Mouse (Mus musculus) heart, adult 2 months (tissue): ENCODE data around the gene Gm21760. TPM values are rescaled to one million over a fixed set of nuclear protein-coding genes. Genes with fewer than 3 reads are reported as not detected.
"Not testable (repeated sequence)": the region's sequence is repeated elsewhere in the genome, so short reads cannot be mapped to it uniquely, and the experiment has no call there.

Source experiments
- DNase-seq, 2 experiments: peaks; one replicate each; pipeline ENCODE4 v3.0.0; 2021
- H3K27ac ChIP-seq: fragments of 200-600 bp; 2 replicates; pipeline ENCODE4 v1.8.1; 2022
- H3K27me3 ChIP-seq: fragments of 200-500 bp; 2 replicates; pipeline ENCODE4 v1.6.1; 2012; ENCODE audit warnings: mild to moderate bottlenecking, low read length, inconsistent platforms, mixed read lengths; ENCODE audit not compliant: control insufficient read depth, insufficient read depth
- H3K36me3 ChIP-seq: fragments of 200-500 bp; 2 replicates; pipeline ENCODE4 v1.6.1; 2012; ENCODE audit warnings: low read length, inconsistent platforms; ENCODE audit not compliant: control insufficient read depth, insufficient read depth
- H3K4me1 ChIP-seq: fragments of 200-500 bp; 2 replicates; pipeline ENCODE4 v1.6.1; 2011; ENCODE audit warnings: low read length; ENCODE audit not compliant: control insufficient read depth, insufficient read depth
- H3K4me3 ChIP-seq: fragments of 200-600 bp; 2 replicates; pipeline ENCODE4 v1.8.1; 2022
- H3K79me2 ChIP-seq: fragments of 200-500 bp; replicated peaks from 2 replicates; pipeline ENCODE4 v1.6.1; 2012; ENCODE audit warnings: mild to moderate bottlenecking, inconsistent platforms, low read length, moderate library complexity, mixed read lengths; ENCODE audit not compliant: control insufficient read depth, insufficient read depth
- H3K9ac ChIP-seq: fragments of 200-500 bp; 2 replicates; pipeline ENCODE4 v1.6.1; 2012; ENCODE audit warnings: low read depth, mild to moderate bottlenecking, control low read depth, inconsistent platforms, low read length, mixed read lengths
- WGBS: fragments of 180-500 bp; shearing (Covaris S2); methylation state at CpG from one replicate; pipeline ENCODE4 v1.1.7; 2018; 5-methylcytosine and 5-hydroxymethylcytosine counted together
- intact Hi-C: fragments of 180-260 bp; cut with DNase I; formaldehyde crosslinking; loops from one replicate; pipeline ENCODE4 v1.15.1; 2025
- long read RNA-seq: library from polyadenylated mRNA; stranded (forward); transcript quantifications from one replicate; pipeline ENCODE4 v2.0.0, GENCODE M21; 2021
- polyA plus RNA-seq: library from polyadenylated mRNA; depleted of rRNA; stranded (reverse); fragments of >200 nt; gene quantifications from 2 replicates; pipeline ENCODE4 v1.2.3, GENCODE M21; 2012; rRNA removed
- total RNA-seq, 2 experiments: library from RNA; stranded (reverse); gene quantifications; 2 replicates each; pipeline ENCODE4 v1.2.3; 2021

Gm21760 gene
- total RNA-seq = not detected
- not detected in 2 replicates for polyA plus RNA-seq
- long read RNA-seq = 0 reads

DNA sequence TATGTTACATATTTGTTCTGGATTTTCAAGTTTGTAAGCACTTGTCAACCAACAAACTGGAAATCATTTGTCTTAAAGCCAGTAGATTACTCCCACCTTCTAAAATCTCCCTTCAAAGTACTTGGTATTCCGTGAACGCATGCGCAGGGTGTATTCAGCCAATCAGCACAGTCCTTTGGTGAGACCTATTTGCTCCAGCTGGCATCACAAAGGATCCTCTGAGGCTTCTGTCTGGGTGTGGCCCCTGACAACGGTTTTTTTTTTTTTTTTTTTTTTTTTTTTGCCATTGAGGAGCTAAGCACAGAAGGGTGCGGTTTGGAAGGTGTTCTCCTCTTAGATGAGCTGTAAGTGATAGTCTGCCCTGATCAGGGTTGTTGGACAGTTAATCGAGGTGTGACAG is at the start of gene Gm21760:
TSS of gene Gm21760 (plus strand) at position 301 of the 400 bp plus-strand sequence.
- H3K27me3 ChIP-seq, H3K36me3 ChIP-seq: not testable (repeated sequence)
- no CpG with 5 or more reads among the region's 6 CpGs for WGBS

More for the DNA sequence above, at the start of gene Gm21760:
- H3K4me3 ChIP-seq, H3K9ac ChIP-seq, DNase-seq, H3K27ac ChIP-seq, H3K79me2 ChIP-seq, H3K4me1 ChIP-seq, intact Hi-C loops: not testable (repeated sequence)
